Mouse (Mus musculus) heart, postnatal 14 days (tissue): Measurements from ENCODE around the gene Cep112. TPM values are rescaled to one million over a fixed set of nuclear protein-coding genes. Genes with fewer than 3 reads are reported as not detected.

Source experiments
- DNase-seq, 2 experiments: peaks; one replicate each; pipeline ENCODE4 v3.0.0; 2021 to 2022
- intact Hi-C: fragments of 180-260 bp; cut with DNase I; formaldehyde crosslinking; loops from one replicate; pipeline ENCODE4 v1.15.1; 2025
- long read RNA-seq, 2 experiments: library from polyadenylated mRNA; stranded (forward); transcript quantifications; one replicate each; pipeline ENCODE4 v2.0.0; 2021
- total RNA-seq, 2 experiments: library from RNA; stranded (reverse); gene quantifications; 2 replicates each; pipeline ENCODE4 v1.2.3; 2021

Cep112 gene
- 1 to 10 TPM; 8.7 to 9.0 TPM for total RNA-seq
- long read RNA-seq, experiment 1, partial matches to known transcripts, result 3 of 8 reads
- long read RNA-seq, experiment 1, other reads (novel, unspliced or antisense), result 2 of 8 reads
- long read RNA-seq, experiment 2, partial matches to known transcripts, result 4 of 5 reads
- long read RNA-seq, experiment 2, other reads (novel, unspliced or antisense), result 1 of 5 reads

- peak; percentile 96 to 97 for DNase-seq
- intact Hi-C loops, result loop anchor here (10.0 kb wide), 1 partner anchor 500 kb away; the partner anchor contains the start of gene Axin2
Observed at GRCm38 (mm10) chr11:108424889-108425591, at the start of gene Cep112. Gene Cep112 (plus strand): TSS chr11:108425192.

GRCm38 (mm10) chr11:108376815-108377214 lies 48.2 kb upstream of the Cep112 start:
- no peak for DNase-seq
- intact Hi-C loops, result loop anchor here (5.0 kb wide), 1 partner anchor 515 kb away; no protein-coding TSS in a partner anchor

- intact Hi-C loops, result loop anchor here (1.0 to 5.0 kb wide), 3 partner anchors 250 to 516 kb away; no protein-coding TSS in a partner anchor
Observed at GRCm38 (mm10) chr11:108377680-108378362, 47.2 kb upstream of the Cep112 start.

GRCm38 (mm10) chr11:108378363-108378751 lies 46.6 kb upstream of the Cep112 start:
- intact Hi-C loops, result loop anchor here (1.0 to 5.0 kb wide), 3 partner anchors 250 to 516 kb away; no protein-coding TSS in a partner anchor
- no peak for DNase-seq

More at GRCm38 (mm10) chr11:108377680-108378362, 47.2 kb upstream of the Cep112 start:
- peak; percentile 73 to 84 for DNase-seq

- intact Hi-C loops, result no loop called here
- no peak for DNase-seq
Observed at GRCm38 (mm10) chr11:108382664-108383063, 42.3 kb upstream of the Cep112 start.

GRCm38 (mm10) chr11:108384920-108385665 lies 39.9 kb upstream of the Cep112 start:
- no peak for DNase-seq
- intact Hi-C loops, result no loop called here

GRCm38 (mm10) chr11:108385666-108386024 lies 39.3 kb upstream of the Cep112 start:
- no peak for DNase-seq
- intact Hi-C loops, result no loop called here

GRCm38 (mm10) chr11:108395061-108395460 lies 29.9 kb upstream of the Cep112 start:
- no peak for DNase-seq
- intact Hi-C loops, result no loop called here

- DNase-seq, result no peak
- intact Hi-C loops, result no loop called here
Observed at GRCm38 (mm10) chr11:108396076-108396829, 28.7 kb upstream of the Cep112 start.

GRCm38 (mm10) chr11:108409876-108410644 lies 14.9 kb upstream of the Cep112 start:
- intact Hi-C loops, result no loop called here
- DNase-seq, result no peak

GRCm38 (mm10) chr11:108416360-108416759 lies 8.6 kb upstream of the Cep112 start:
- DNase-seq, result no peak
- intact Hi-C loops, result no loop called here

- intact Hi-C loops, result no loop called here
- DNase-seq, result peak in 1 of 2 experiments; percentile 15
Observed at GRCm38 (mm10) chr11:108418540-108418939, 6.5 kb upstream of the Cep112 start.

GRCm38 (mm10) chr11:108419242-108419641 lies 5.8 kb upstream of the Cep112 start:
- no peak for DNase-seq
- intact Hi-C loops, result no loop called here

- intact Hi-C loops, result loop anchor here (10.0 kb wide), 1 partner anchor 504 kb away; the partner anchor contains the start of gene Axin2
- no peak for DNase-seq
Observed at GRCm38 (mm10) chr11:108420751-108421150, 4.2 kb upstream of the Cep112 start.

- intact Hi-C loops, result loop anchor here (10.0 kb wide), 1 partner anchor 502 kb away; the partner anchor contains the start of gene Axin2
- no peak for DNase-seq
Observed at GRCm38 (mm10) chr11:108423221-108423620, 1.8 kb upstream of the Cep112 start.

GRCm38 (mm10) chr11:108424111-108424510 lies 881 bp upstream of the Cep112 start:
- DNase-seq, result no peak
- intact Hi-C loops, result loop anchor here (10.0 kb wide), 1 partner anchor 501 kb away; the partner anchor contains the start of gene Axin2

- intact Hi-C loops, result loop anchor here (10.0 kb wide), 1 partner anchor 499 kb away; the partner anchor contains the start of gene Axin2
- no peak for DNase-seq
Observed at GRCm38 (mm10) chr11:108425592-108425921, 565 bp downstream of the Cep112 start.

GRCm38 (mm10) chr11:108426086-108426485 lies 1.1 kb downstream of the Cep112 start:
- intact Hi-C loops, result loop anchor here (10.0 kb wide), 1 partner anchor 499 kb away; the partner anchor contains the start of gene Axin2
- DNase-seq, result no peak

GRCm38 (mm10) chr11:108427191-108427590 lies 2.2 kb downstream of the Cep112 start:
- no peak for DNase-seq
- intact Hi-C loops, result loop anchor here (10.0 kb wide), 1 partner anchor 498 kb away; the partner anchor contains the start of gene Axin2
